Mouse (Mus musculus): Measurements from ENCODE around the gene Nectin2.
"Not testable (repeated sequence)": the region's sequence is repeated elsewhere in the genome, so short reads cannot be mapped to it uniquely, and the experiment has no call there.

Nectin2 gene

GRCm38 (mm10) chr7:19702859-19703555 lies 47.3 kb downstream of the Nectin2 start:
- DNase-seq: no peak

GRCm38 (mm10) chr7:19701069-19701761 lies 49.1 kb downstream of the Nectin2 start:
- DNase-seq: peak; percentile 54

- peak in 1 of 2 experiments; percentile 17 for DNase-seq
These were observed 49.8 kb downstream of the Nectin2 start for GRCm38 (mm10) chr7:19700299-19701068.

- no peak for DNase-seq
These were observed 50.5 kb downstream of the Nectin2 start for GRCm38 (mm10) chr7:19699827-19700148.

- DNase-seq: peak; percentile 22 to 37
These were observed 51.1 kb downstream of the Nectin2 start, which contains the start of gene Apoe for GRCm38 (mm10) chr7:19698907-19699826. Apoe (minus strand) TSS chr7:19699188.

GRCm38 (mm10) chr7:19697949-19698906 lies 52.1 kb downstream of the Nectin2 start:
- peak; percentile 20 to 24 for DNase-seq

- DNase-seq: no peak
These were observed 53.9 kb downstream of the Nectin2 start for GRCm38 (mm10) chr7:19696336-19696873.

- no peak for DNase-seq
These were observed 54.4 kb downstream of the Nectin2 start for GRCm38 (mm10) chr7:19695881-19696280.

- no peak for DNase-seq
These were observed 55.1 kb downstream of the Nectin2 start for GRCm38 (mm10) chr7:19695213-19695594.

- no peak for DNase-seq
These were observed 55.7 kb downstream of the Nectin2 start for GRCm38 (mm10) chr7:19694336-19695212.

GRCm38 (mm10) chr7:19693421-19693820 lies 56.9 kb downstream of the Nectin2 start:
- DNase-seq: no peak

- DNase-seq: no peak
These were observed 58.1 kb downstream of the Nectin2 start, which contains the start of gene Apoc1 for GRCm38 (mm10) chr7:19691873-19692865. Apoc1 (minus strand) TSS chr7:19692660.

- no peak for DNase-seq
These were observed 58.8 kb downstream of the Nectin2 start for GRCm38 (mm10) chr7:19691434-19691833.

- DNase-seq: no peak
These were observed 59.4 kb downstream of the Nectin2 start for GRCm38 (mm10) chr7:19690845-19691244.

GRCm38 (mm10) chr7:19688611-19689010 lies 61.7 kb downstream of the Nectin2 start:
- no peak for DNase-seq

GRCm38 (mm10) chr7:19688101-19688500 lies 62.2 kb downstream of the Nectin2 start:
- DNase-seq: no peak

- not testable (repeated sequence) for DNase-seq
These were observed 63.2 kb downstream of the Nectin2 start for GRCm38 (mm10) chr7:19686927-19687583.

- no peak for DNase-seq
These were observed 63.8 kb downstream of the Nectin2 start for GRCm38 (mm10) chr7:19686521-19686920.
